Mouse (Mus musculus): ENCODE results near the gene Catsper4.

Gene Catsper4

GRCm38 (mm10) chr4:134183711-134184110 lies 43.5 kb downstream of the Catsper4 start:
- in situ Hi-C loops (cut with MboI, MseI): loop anchor here (10.0 kb wide), 1 partner anchor 1259 kb away; the partner anchor contains the start of gene Fam76a

- in situ Hi-C loops (cut with MboI, MseI): loop anchor here (10.0 kb wide), 1 partner anchor 1257 kb away; the partner anchor contains the start of gene Fam76a
Measured at GRCm38 (mm10) chr4:134181825-134182224, 45.4 kb downstream of the Catsper4 start.

GRCm38 (mm10) chr4:134181112-134181511 lies 46.1 kb downstream of the Catsper4 start:
- in situ Hi-C loops (cut with MboI, MseI): loop anchor here (10.0 kb wide), 1 partner anchor 1256 kb away; the partner anchor contains the start of gene Fam76a

GRCm38 (mm10) chr4:134172391-134172790 lies 54.8 kb downstream of the Catsper4 start:
- in situ Hi-C loops (cut with MboI, MseI): no loop called here

- in situ Hi-C loops (cut with MboI, MseI): no loop called here
Measured at GRCm38 (mm10) chr4:134166906-134167305, 60.3 kb downstream of the Catsper4 start.

- in situ Hi-C loops (cut with MboI, MseI): no loop called here
Measured at GRCm38 (mm10) chr4:134165548-134166465, 61.4 kb downstream of the Catsper4 start.

GRCm38 (mm10) chr4:134165024-134165423 lies 62.2 kb downstream of the Catsper4 start:
- in situ Hi-C loops (cut with MboI, MseI): no loop called here

- in situ Hi-C loops (cut with MboI, MseI): no loop called here
Measured at GRCm38 (mm10) chr4:134164591-134164990, 62.6 kb downstream of the Catsper4 start.
